Mouse (Mus musculus) neural tube, embryonic 15.5 days (tissue): ENCODE results near the gene Paxip1. TPM values are rescaled to one million over a fixed set of nuclear protein-coding genes. Genes with fewer than 3 reads are reported as not detected.

Source experiments
- ATAC-seq: fragments of 200-750 bp; cut with Nextera tagmentation; 2 replicates; pipeline ENCODE4 v1.8.0; 2017; ENCODE audit warnings: mild to moderate bottlenecking, moderate TSS enrichment, moderate library complexity; ENCODE audit not compliant: low FRiP score
- H3K27ac ChIP-seq: fragments of 300-500 bp; sonication (generic); replicated peaks from 2 replicates; pipeline ENCODE4 v1.5.1; 2015; ENCODE audit warnings: mild to moderate bottlenecking, inconsistent platforms
- H3K27me3 ChIP-seq: fragments of 300-500 bp; sonication (generic); replicated peaks from 2 replicates; pipeline ENCODE4 v1.6.1; 2015; ENCODE audit warnings: inconsistent platforms
- H3K36me3 ChIP-seq: fragments of 300-500 bp; sonication (generic); 2 replicates; pipeline ENCODE4 v1.6.1; 2015; ENCODE audit warnings: inconsistent platforms
- H3K4me1 ChIP-seq: fragments of 300-500 bp; sonication (generic); 2 replicates; pipeline ENCODE4 v1.6.1; 2015; ENCODE audit warnings: inconsistent platforms
- H3K4me2 ChIP-seq: fragments of 300-500 bp; sonication (generic); 2 replicates; pipeline ENCODE4 v1.6.1; 2015; ENCODE audit warnings: inconsistent platforms, mild to moderate bottlenecking, moderate library complexity
- H3K4me3 ChIP-seq: fragments of 300-500 bp; sonication (generic); replicated peaks from 2 replicates; pipeline ENCODE4 v1.5.1; 2015; ENCODE audit warnings: mild to moderate bottlenecking, inconsistent platforms
- H3K9ac ChIP-seq: fragments of 300-500 bp; sonication (generic); replicated peaks from 2 replicates; pipeline ENCODE4 v1.6.1; 2015; ENCODE audit warnings: mild to moderate bottlenecking, inconsistent platforms
- H3K9me3 ChIP-seq: fragments of 300-500 bp; sonication (generic); replicated peaks from 2 replicates; pipeline ENCODE4 v1.6.1; 2016; ENCODE audit warnings: inconsistent platforms
- WGBS: fragments of 180-500 bp; shearing (Covaris S2); methylation state at CpG from one replicate; pipeline ENCODE4 v1.1.7; 2015; ENCODE audit warnings: mixed read lengths; 5-methylcytosine and 5-hydroxymethylcytosine counted together
- polyA plus RNA-seq: library from polyadenylated mRNA; unstranded; fragments of >200 nt; fragmentation: Nextera tagmentation; extraction: Ambion mirVana; gene quantifications from 2 replicates; pipeline ENCODE4 v1.2.1, GENCODE M21; 2015

The Paxip1 gene
- polyA plus RNA-seq, 1 experiment from 2014 or later: 27.5 TPM

- Histone ChIP-seq H3K4me3 (peak overlapping the region; percentile 88), H3K9me3 (no peaks in the 10 kb centered on the region), H3K27me3 (no peaks in the 10 kb centered on the region), H3K27ac (peak overlapping the region; percentile 94), H3K36me3 (peaks cover 27% of the 10 kb centered on the region), H3K4me2 (peak overlapping the region; percentile 64), H3K4me1 (peaks cover 28% of the 10 kb centered on the region), H3K9ac (peak overlapping the region; percentile 71)
- 27% methylated on average over 21 of the region's 21 CpGs for WGBS
- ATAC-seq: peak; percentile 0; the same call in 1 of the 2 replicates
These were observed 1.2 kb downstream of the Paxip1 start for GRCm38 (mm10) chr5:27790086-27790909.

- peak overlapping the region; percentile 64 for H3K4me2 ChIP-seq
- WGBS: 80% methylated on average over 10 of the region's 10 CpGs
- H3K4me3 ChIP-seq: peak overlapping the region; percentile 88
- peaks cover 28% of the 10 kb centered on the region for H3K4me1 ChIP-seq
- no peaks in the 10 kb centered on the region for H3K9me3 ChIP-seq
- ATAC-seq: no peak
- H3K9ac ChIP-seq: peak overlapping the region; percentile 71; the same call in 1 of the 2 replicates
- H3K27ac ChIP-seq: no peak overlapping the region
- H3K36me3 ChIP-seq: peaks cover 31% of the 10 kb centered on the region
- H3K27me3 ChIP-seq: no peaks in the 10 kb centered on the region
These were observed 1.9 kb downstream of the Paxip1 start for GRCm38 (mm10) chr5:27789586-27789985.

GRCm38 (mm10) chr5:27783381-27783780 lies 8.1 kb downstream of the Paxip1 start:
- Histone ChIP-seq H3K9ac (no peak overlapping the region), H3K27ac (no peak overlapping the region), H3K9me3 (no peaks in the 10 kb centered on the region), H3K27me3 (no peaks in the 10 kb centered on the region), H3K4me1 (no peaks in the 10 kb centered on the region), H3K4me3 (no peak overlapping the region), H3K4me2 (no peak overlapping the region), H3K36me3 (peaks cover 76% of the 10 kb centered on the region)
- whole genome bisulfite sequencing: 95% methylated on average over 9 of the region's 9 CpGs
- no peak for ATAC-seq

- no peak for ATAC-seq
- H3K4me3 ChIP-seq: no peak overlapping the region
- no peaks in the 10 kb centered on the region for H3K4me1 ChIP-seq
- no peaks in the 10 kb centered on the region for H3K27me3 ChIP-seq
- no peak overlapping the region for H3K27ac ChIP-seq
- no peak overlapping the region for H3K9ac ChIP-seq
- H3K9me3 ChIP-seq: no peaks in the 10 kb centered on the region
- WGBS: 62% methylated on average over 5 of the region's 5 CpGs
- no peak overlapping the region for H3K4me2 ChIP-seq
- H3K36me3 ChIP-seq: peaks cover 68% of the 10 kb centered on the region
These were observed 23.5 kb downstream of the Paxip1 start for GRCm38 (mm10) chr5:27767948-27768347.

GRCm38 (mm10) chr5:27765780-27766179 lies 25.7 kb downstream of the Paxip1 start:
- H3K36me3 ChIP-seq: peaks cover 70% of the 10 kb centered on the region
- ATAC-seq: no peak
- no peaks in the 10 kb centered on the region for H3K9me3 ChIP-seq
- no peaks in the 10 kb centered on the region for H3K27me3 ChIP-seq
- H3K4me3 ChIP-seq: no peak overlapping the region
- 62% methylated on average over 4 of the region's 4 CpGs for WGBS
- no peak overlapping the region for H3K9ac ChIP-seq
- no peaks in the 10 kb centered on the region for H3K4me1 ChIP-seq
- H3K27ac ChIP-seq: no peak overlapping the region
- H3K4me2 ChIP-seq: no peak overlapping the region

- H3K4me3 ChIP-seq: no peak overlapping the region
- no peak overlapping the region for H3K9ac ChIP-seq
- no peaks in the 10 kb centered on the region for H3K4me1 ChIP-seq
- ATAC-seq: no peak
- 93% methylated on average over 1 of the region's 1 CpGs for WGBS
- no peak overlapping the region for H3K4me2 ChIP-seq
- H3K36me3 ChIP-seq: peaks cover 60% of the 10 kb centered on the region
- H3K27ac ChIP-seq: no peak overlapping the region
- no peaks in the 10 kb centered on the region for H3K27me3 ChIP-seq
- H3K9me3 ChIP-seq: no peaks in the 10 kb centered on the region
These were observed 46.5 kb downstream of the Paxip1 start for GRCm38 (mm10) chr5:27744944-27745343.

- WGBS: 84% methylated on average over 6 of the region's 6 CpGs
- no peak overlapping the region for H3K27ac ChIP-seq
- H3K4me2 ChIP-seq: no peak overlapping the region
- no peaks in the 10 kb centered on the region for H3K27me3 ChIP-seq
- H3K36me3 ChIP-seq: peaks cover 31% of the 10 kb centered on the region
- ATAC-seq: no peak
- H3K9ac ChIP-seq: no peak overlapping the region
- no peaks in the 10 kb centered on the region for H3K4me1 ChIP-seq
- H3K4me3 ChIP-seq: no peak overlapping the region
- H3K9me3 ChIP-seq: 0 out of 2 replicates have a peak, but pooled peaks cover 5% of the 10 kb centered on the region
These were observed 52.3 kb downstream of the Paxip1 start for GRCm38 (mm10) chr5:27739216-27739615.

- Histone ChIP-seq H3K9ac (no peak overlapping the region), H3K9me3 (0 out of 2 replicates have a peak, but pooled peaks cover 5% of the 10 kb centered on the region), H3K4me3 (no peak overlapping the region), H3K27ac (no peak overlapping the region), H3K27me3 (no peaks in the 10 kb centered on the region), H3K4me2 (no peak overlapping the region), H3K36me3 (peaks cover 12% of the 10 kb centered on the region; the same call in 1 of the 2 replicates), H3K4me1 (no peaks in the 10 kb centered on the region)
- WGBS: 15% methylated on average over 3 of the region's 3 CpGs
- peak; percentile 25; the same call in 1 of the 2 replicates for ATAC-seq
These were observed 54.3 kb downstream of the Paxip1 start for GRCm38 (mm10) chr5:27737168-27737567.

- WGBS: 72% methylated on average over 5 of the region's 5 CpGs
- no peak overlapping the region for H3K4me2 ChIP-seq
- no peak overlapping the region for H3K4me3 ChIP-seq
- H3K4me1 ChIP-seq: no peaks in the 10 kb centered on the region
- no peaks in the 10 kb centered on the region for H3K27me3 ChIP-seq
- H3K9me3 ChIP-seq: 0 out of 2 replicates have a peak, but pooled peaks cover 5% of the 10 kb centered on the region
- peak overlapping the region; percentile 10 for H3K27ac ChIP-seq
- ATAC-seq: peak; percentile 28; the same call in 1 of the 2 replicates
- no peak overlapping the region for H3K9ac ChIP-seq
- peaks cover 4% of the 10 kb centered on the region; the same call in 1 of the 2 replicates for H3K36me3 ChIP-seq
These were observed 59.1 kb downstream of the Paxip1 start for GRCm38 (mm10) chr5:27732288-27732868.

- H3K4me2 ChIP-seq: no peak overlapping the region
- H3K9ac ChIP-seq: no peak overlapping the region
- WGBS: 76% methylated on average over 1 of the region's 1 CpGs
- 0 out of 2 replicates have a peak, but pooled peaks cover 5% of the 10 kb centered on the region for H3K9me3 ChIP-seq
- no peak overlapping the region for H3K4me3 ChIP-seq
- H3K27ac ChIP-seq: no peak overlapping the region
- H3K27me3 ChIP-seq: no peaks in the 10 kb centered on the region
- H3K4me1 ChIP-seq: no peaks in the 10 kb centered on the region
- peaks cover 8% of the 10 kb centered on the region for H3K36me3 ChIP-seq
- ATAC-seq: no peak
These were observed 60.1 kb downstream of the Paxip1 start for GRCm38 (mm10) chr5:27731392-27731791.

GRCm38 (mm10) chr5:27730666-27731065 lies 60.8 kb downstream of the Paxip1 start:
- 76% methylated on average over 5 of the region's 5 CpGs for WGBS
- Histone ChIP-seq H3K9ac (no peak overlapping the region), H3K9me3 (0 out of 2 replicates have a peak, but pooled peaks cover 5% of the 10 kb centered on the region), H3K27me3 (no peaks in the 10 kb centered on the region), H3K4me3 (no peak overlapping the region), H3K4me2 (no peak overlapping the region), H3K36me3 (peaks cover 15% of the 10 kb centered on the region), H3K27ac (no peak overlapping the region), H3K4me1 (no peaks in the 10 kb centered on the region)
- ATAC-seq: no peak

- Histone ChIP-seq H3K9ac (no peak overlapping the region), H3K27me3 (no peaks in the 10 kb centered on the region), H3K4me2 (no peak overlapping the region), H3K4me1 (no peaks in the 10 kb centered on the region), H3K27ac (no peak overlapping the region), H3K36me3 (peaks cover 28% of the 10 kb centered on the region), H3K9me3 (no peaks in the 10 kb centered on the region), H3K4me3 (no peak overlapping the region)
- 32% methylated on average over 2 of the region's 2 CpGs for WGBS
- no peak; the same call in 1 of the 2 replicates for ATAC-seq
These were observed 67.0 kb downstream of the Paxip1 start for GRCm38 (mm10) chr5:27724460-27724859.
